Mouse (Mus musculus): ENCODE data around the gene Cmss1. TPM values are rescaled to one million over a fixed set of nuclear protein-coding genes. Genes with fewer than 3 reads are reported as not detected.
A peak's percentile ranks its signal among the peaks of the same experiment; 100 is the strongest.

Gene Cmss1
- polyA plus RNA-seq, 1 experiment from 2014 or later, result 50.4 TPM

GRCm38 (mm10) chr16:57402910-57403309 is 203.8 kb downstream of the Cmss1 start:
- H3K27me3 ChIP-seq (ENCODE audit: insufficient read depth, low read length), result no peaks in the 10 kb centered on the region
- H3K36me3 ChIP-seq (ENCODE audit: insufficient read depth, low read length), result no peaks in the 10 kb centered on the region
- peaks cover 4% of the 10 kb centered on the region; the same call in 1 of the 2 replicates for H3K4me1 ChIP-seq (replicated peaks; ENCODE audit: insufficient read depth, low read length)
- no peak overlapping the region; the same call in 1 of the 2 replicates for H3K27ac ChIP-seq
- WGBS, result 80% methylated on average over 4 of the region's 4 CpGs
- no peaks in the 10 kb centered on the region for H3K9me3 ChIP-seq (replicated peaks; ENCODE audit: low read length)
- H3K4me2 ChIP-seq (ENCODE audit: low read length), result no peak overlapping the region
- TF ChIP-seq CTCF (IDR thresholded peaks at IDR 0.05; ENCODE audit: low read depth), result no peak
- H3K4me3 ChIP-seq (replicated peaks; ENCODE audit: low read depth, low read length), result no peak overlapping the region
- ATAC-seq (replicated peaks; ENCODE audit: low FRiP score, low read depth) (no peak), DNase-seq (ENCODE audit: low spot score) (no peak)
- no peak overlapping the region for H3K9ac ChIP-seq (ENCODE audit: low read depth, low read length)

DNA sequence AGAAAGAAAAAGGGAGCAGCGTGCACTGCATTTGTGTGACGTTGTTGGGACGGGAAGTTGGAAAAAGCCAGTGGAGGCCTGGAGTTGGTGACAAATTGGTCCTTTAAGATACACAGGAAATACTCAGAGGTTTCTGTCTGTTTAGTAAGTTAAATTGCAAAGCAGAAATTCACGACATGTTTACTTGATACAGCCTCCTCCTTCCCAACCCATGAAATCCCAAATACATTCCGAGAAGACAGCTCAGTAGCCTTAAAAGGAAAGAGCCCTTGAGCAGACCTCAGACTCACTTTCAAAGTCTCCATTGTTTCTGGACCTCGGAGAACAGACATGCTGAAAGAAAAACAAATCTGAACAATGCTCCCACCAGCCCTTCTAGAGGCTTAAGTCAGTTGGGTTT is 205.0 kb downstream of the Cmss1 start:
- no peaks in the 10 kb centered on the region for H3K36me3 ChIP-seq (ENCODE audit: insufficient read depth, low read length)
- DNase-seq (ENCODE audit: low spot score) (peak; percentile 77), ATAC-seq (replicated peaks; ENCODE audit: low FRiP score, low read depth) (no peak)
- no peak for TF ChIP-seq CTCF (IDR thresholded peaks at IDR 0.05; ENCODE audit: low read depth)
- no peak overlapping the region for H3K9ac ChIP-seq (ENCODE audit: low read depth, low read length)
- H3K4me1 ChIP-seq (replicated peaks; ENCODE audit: insufficient read depth, low read length), result peaks cover 4% of the 10 kb centered on the region; the same call in 1 of the 2 replicates
- peak overlapping the region; percentile 63 for H3K27ac ChIP-seq
- H3K4me3 ChIP-seq (replicated peaks; ENCODE audit: low read depth, low read length), result no peak overlapping the region
- no peak overlapping the region for H3K4me2 ChIP-seq (ENCODE audit: low read length)
- no peaks in the 10 kb centered on the region for H3K9me3 ChIP-seq (replicated peaks; ENCODE audit: low read length)
- WGBS, result 43% methylated on average over 6 of the region's 6 CpGs
- no peaks in the 10 kb centered on the region for H3K27me3 ChIP-seq (ENCODE audit: insufficient read depth, low read length)

- H3K4me3 ChIP-seq (replicated peaks; ENCODE audit: low read depth, low read length), result no peak overlapping the region
- 81% methylated on average over 10 of the region's 10 CpGs for WGBS
- no peak for ATAC-seq (replicated peaks; ENCODE audit: low FRiP score, low read depth)
These were observed 207.1 kb downstream of the Cmss1 start for GRCm38 (mm10) chr16:57399566-57399965.

DNA sequence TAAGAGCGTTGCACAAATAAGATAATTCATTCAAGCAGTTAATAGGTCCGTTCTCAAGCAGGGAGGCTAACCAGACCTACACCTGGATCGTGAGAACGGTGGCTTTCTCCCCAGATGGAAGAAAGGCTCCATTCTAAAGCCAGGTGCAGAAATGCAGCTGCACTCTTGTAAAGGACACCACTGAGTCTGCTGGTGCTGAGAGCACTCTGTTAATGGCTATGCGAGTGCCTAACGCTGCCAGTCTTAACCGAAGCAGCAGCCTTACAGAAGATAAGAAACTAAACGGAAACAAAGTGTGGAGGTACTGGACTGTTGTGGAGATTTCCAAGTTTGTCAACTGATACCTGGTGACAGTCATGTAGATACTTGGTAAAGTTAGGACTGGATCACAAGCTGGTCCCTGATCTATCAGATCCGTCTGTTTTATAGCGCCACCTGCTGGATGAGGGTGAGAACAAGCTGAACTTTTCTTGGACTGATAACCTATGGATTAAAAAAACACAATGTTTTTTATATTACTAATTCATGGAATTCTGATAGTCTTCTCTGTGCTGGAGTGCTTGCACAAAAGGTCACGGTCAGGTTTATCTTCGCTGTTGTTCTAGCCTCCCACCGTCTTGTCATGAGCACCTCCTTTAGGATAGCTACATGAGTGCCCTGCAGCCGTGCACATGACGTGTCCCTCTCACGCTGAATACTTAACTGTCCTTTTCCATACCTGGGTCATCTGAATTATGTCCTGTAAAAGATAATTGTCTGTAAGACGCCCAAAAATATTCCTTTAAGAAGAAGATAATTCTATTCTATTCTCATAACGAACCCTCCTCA is 208.1 kb downstream of the Cmss1 start:
- Histone ChIP-seq H3K4me3 (replicated peaks; ENCODE audit: low read depth, low read length) (no peak overlapping the region), H3K9ac (ENCODE audit: low read depth, low read length) (no peak overlapping the region), H3K27ac (peak overlapping the region; percentile 10; the same call in 1 of the 2 replicates), H3K36me3 (ENCODE audit: insufficient read depth, low read length) (no peaks in the 10 kb centered on the region), H3K4me2 (ENCODE audit: low read length) (peak overlapping the region; percentile 18; the same call in 1 of the 2 replicates), H3K4me1 (replicated peaks; ENCODE audit: insufficient read depth, low read length) (0 out of 2 replicates have a peak, but pooled peaks cover 4% of the 10 kb centered on the region), H3K27me3 (ENCODE audit: insufficient read depth, low read length) (no peaks in the 10 kb centered on the region), H3K9me3 (replicated peaks; ENCODE audit: low read length) (no peaks in the 10 kb centered on the region)
- 49% methylated on average over 18 of the region's 18 CpGs for WGBS
- peak; percentile 87 for DNase-seq (ENCODE audit: low spot score)
- TF ChIP-seq CTCF (IDR thresholded peaks at IDR 0.05; ENCODE audit: low read depth), result peak; percentile 85
- ATAC-seq (replicated peaks; ENCODE audit: low FRiP score, low read depth), result 0 out of 2 replicates have a peak, but pooled peaks have one; percentile 37

More at GRCm38 (mm10) chr16:57399566-57399965, 207.1 kb downstream of the Cmss1 start:
- no peak for TF ChIP-seq CTCF (IDR thresholded peaks at IDR 0.05; ENCODE audit: low read depth)
- Histone ChIP-seq H3K27me3 (ENCODE audit: insufficient read depth, low read length) (no peaks in the 10 kb centered on the region), H3K27ac (no peak overlapping the region), H3K9me3 (replicated peaks; ENCODE audit: low read length) (no peaks in the 10 kb centered on the region), H3K9ac (ENCODE audit: low read depth, low read length) (no peak overlapping the region), H3K36me3 (ENCODE audit: insufficient read depth, low read length) (no peaks in the 10 kb centered on the region), H3K4me2 (ENCODE audit: low read length) (no peak overlapping the region), H3K4me1 (replicated peaks; ENCODE audit: insufficient read depth, low read length) (peaks cover 4% of the 10 kb centered on the region; the same call in 1 of the 2 replicates)
- DNase-seq (ENCODE audit: low spot score), result no peak

- peak; percentile 11; the same call in 1 of the 2 replicates for ATAC-seq (replicated peaks; ENCODE audit: low FRiP score, low read depth)
- H3K4me3 ChIP-seq (replicated peaks; ENCODE audit: low read depth, low read length), result no peak overlapping the region
These were observed 208.8 kb downstream of the Cmss1 start for GRCm38 (mm10) chr16:57397845-57398244.

DNA sequence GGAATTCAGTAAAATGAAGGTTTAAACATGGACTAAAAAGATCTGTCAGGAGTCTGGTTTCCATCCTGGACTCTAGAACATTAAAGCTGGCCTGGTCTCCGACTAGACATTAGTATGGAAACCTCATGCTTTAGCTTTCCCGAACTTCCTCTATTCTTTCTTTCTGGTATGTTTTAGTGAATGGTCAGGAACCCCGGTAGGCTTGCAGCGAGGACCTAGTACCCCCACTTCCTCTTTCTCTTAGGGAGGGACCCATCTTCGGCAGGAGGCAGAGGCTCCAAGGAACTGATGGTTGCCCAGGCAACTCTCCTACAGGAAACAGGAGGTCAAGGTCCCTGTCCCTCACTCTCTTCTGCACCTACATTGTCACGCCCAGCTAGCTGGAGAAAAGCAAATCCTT is 210.4 kb downstream of the Cmss1 start:
- 0 out of 2 replicates have a peak, but pooled peaks cover 4% of the 10 kb centered on the region for H3K4me1 ChIP-seq (replicated peaks; ENCODE audit: insufficient read depth, low read length)
- H3K9me3 ChIP-seq (replicated peaks; ENCODE audit: low read length), result no peaks in the 10 kb centered on the region
- TF ChIP-seq CTCF (IDR thresholded peaks at IDR 0.05; ENCODE audit: low read depth), result no peak
- no peak overlapping the region for H3K27ac ChIP-seq
- H3K27me3 ChIP-seq (ENCODE audit: insufficient read depth, low read length), result no peaks in the 10 kb centered on the region
- H3K36me3 ChIP-seq (ENCODE audit: insufficient read depth, low read length), result no peaks in the 10 kb centered on the region
- no peak for DNase-seq (ENCODE audit: low spot score)
- ATAC-seq (replicated peaks; ENCODE audit: low FRiP score, low read depth), result no peak
- no peak overlapping the region for H3K9ac ChIP-seq (ENCODE audit: low read depth, low read length)
- no peak overlapping the region for H3K4me2 ChIP-seq (ENCODE audit: low read length)
- WGBS, result 68% methylated on average over 6 of the region's 6 CpGs
- H3K4me3 ChIP-seq (replicated peaks; ENCODE audit: low read depth, low read length), result no peak overlapping the region

More at GRCm38 (mm10) chr16:57397845-57398244, 208.8 kb downstream of the Cmss1 start:
- WGBS, result 66% methylated on average over 6 of the region's 6 CpGs
- Histone ChIP-seq H3K27ac (no peak overlapping the region), H3K9ac (ENCODE audit: low read depth, low read length) (no peak overlapping the region), H3K4me2 (ENCODE audit: low read length) (no peak overlapping the region), H3K4me1 (replicated peaks; ENCODE audit: insufficient read depth, low read length) (0 out of 2 replicates have a peak, but pooled peaks cover 4% of the 10 kb centered on the region), H3K27me3 (ENCODE audit: insufficient read depth, low read length) (no peaks in the 10 kb centered on the region), H3K36me3 (ENCODE audit: insufficient read depth, low read length) (no peaks in the 10 kb centered on the region), H3K9me3 (replicated peaks; ENCODE audit: low read length) (no peaks in the 10 kb centered on the region)
- no peak for DNase-seq (ENCODE audit: low spot score)
- TF ChIP-seq CTCF (IDR thresholded peaks at IDR 0.05; ENCODE audit: low read depth), result no peak; the same call in 1 of the 2 replicates

Measured in kidney, postnatal 0 days (tissue).